Mouse (Mus musculus) heart, postnatal 10 days (tissue): ENCODE results near the gene Il12rb1. TPM values are rescaled to one million over a fixed set of nuclear protein-coding genes. Genes with fewer than 3 reads are reported as not detected.

Experiments
- DNase-seq, 2 experiments: peaks; one replicate each; pipeline ENCODE4 v3.0.0; 2021
- intact Hi-C: fragments of 180-260 bp; cut with DNase I; formaldehyde crosslinking; loops from one replicate; pipeline ENCODE4 v1.15.1; 2025
- total RNA-seq, 2 experiments: library from RNA; stranded (reverse); gene quantifications; 2 replicates each; pipeline ENCODE4 v1.2.3; 2021

The Il12rb1 gene
- total RNA-seq = under 1 TPM in 1 of 2 experiments, not detected in 1; 0.53 TPM

DNA sequence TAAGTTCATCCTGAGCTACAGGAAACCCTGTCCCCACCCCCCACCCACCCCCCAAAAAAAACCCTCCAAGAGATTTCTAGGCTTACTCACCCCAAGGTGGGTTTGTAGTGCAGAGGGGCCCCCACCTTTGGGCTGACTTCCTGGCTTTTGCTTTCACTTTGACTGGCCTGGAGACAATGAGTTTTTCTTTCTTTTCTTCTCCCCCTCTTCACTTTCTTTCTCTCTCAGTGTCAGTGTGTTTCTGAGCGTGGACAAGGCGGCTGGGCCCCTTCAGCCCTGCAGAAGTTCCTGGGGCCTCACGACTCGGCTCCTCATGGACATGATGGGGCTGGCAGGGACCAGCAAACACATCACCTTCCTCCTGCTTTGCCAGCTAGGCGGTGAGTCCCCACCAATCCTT, at the start of gene Il12rb1:
TSS of gene Il12rb1 (plus strand) at position 211 of the 400 bp plus-strand sequence.
- intact Hi-C loops = no loop called here
- DNase-seq = no peak

DNA sequence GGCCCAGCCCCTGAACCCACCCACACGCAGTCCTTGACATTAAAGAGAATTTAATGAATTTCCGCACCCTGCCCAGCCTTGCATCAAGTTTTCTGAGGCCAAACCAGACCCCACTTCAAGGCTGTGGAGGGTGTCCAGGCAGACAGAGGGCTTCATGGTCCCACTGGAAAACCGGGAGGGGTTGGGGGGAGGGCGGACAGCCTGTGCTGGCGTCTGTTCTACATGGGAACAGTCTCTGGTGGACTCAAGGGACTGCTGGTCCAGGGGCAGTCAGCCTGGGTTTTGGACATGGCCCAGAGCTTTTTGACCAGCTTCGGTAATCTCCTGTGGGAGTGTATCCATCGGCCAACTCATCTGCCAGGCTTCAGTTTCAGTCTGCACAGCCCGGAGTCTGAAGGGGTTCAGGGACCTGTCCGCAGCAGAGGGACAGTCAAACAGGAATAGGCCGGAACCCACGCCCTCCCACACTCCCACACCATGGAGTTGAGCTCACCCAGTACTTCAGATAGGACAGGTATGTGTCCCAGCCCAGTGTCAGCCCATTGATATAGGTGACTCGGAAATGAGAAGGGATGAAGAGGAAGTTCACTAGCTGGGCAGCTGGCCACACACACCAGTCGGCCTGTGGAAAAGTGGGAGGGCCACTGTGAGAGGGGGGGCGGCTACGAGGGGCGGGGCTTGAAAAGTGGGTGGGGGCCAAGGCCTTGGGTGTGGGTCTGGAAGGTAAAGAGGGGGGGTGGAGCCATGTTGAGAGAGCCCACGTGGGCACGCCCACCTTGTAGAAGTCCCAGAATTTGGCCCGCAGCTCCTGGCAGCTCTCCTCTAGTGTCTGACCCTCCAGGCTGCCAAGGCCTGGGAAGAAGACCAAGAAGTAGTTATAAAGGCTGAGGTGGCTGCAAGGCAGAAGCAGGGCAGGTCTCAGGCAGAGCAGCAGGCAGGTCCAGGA, 49.4 kb upstream of the Il12rb1 start:
- intact Hi-C loops = no loop called here
- DNase-seq = no peak

DNA sequence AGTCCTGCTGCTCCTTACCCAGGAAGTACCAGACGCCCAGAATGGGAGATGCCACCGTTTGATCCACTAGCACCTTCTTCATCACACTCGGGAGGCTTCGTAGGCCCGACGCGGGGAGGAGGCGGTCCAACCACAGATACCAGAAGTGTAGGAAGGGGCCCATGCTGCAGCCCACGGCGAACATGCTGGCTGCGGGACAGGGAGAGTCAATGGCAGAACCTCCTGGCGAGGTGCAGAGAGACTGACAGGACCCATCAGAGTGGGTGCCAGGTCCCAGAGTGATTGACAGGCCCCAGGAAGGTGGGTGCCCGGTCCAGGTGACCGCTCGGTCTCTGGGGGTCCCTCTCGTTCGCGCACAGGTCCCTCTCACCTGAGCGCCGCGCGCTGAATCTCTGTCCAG, 47.9 kb upstream of the Il12rb1 start:
- intact Hi-C loops = loop anchor here (5.0 kb wide), 1 partner anchor 82 kb away; no protein-coding TSS in a partner anchor

DNA sequence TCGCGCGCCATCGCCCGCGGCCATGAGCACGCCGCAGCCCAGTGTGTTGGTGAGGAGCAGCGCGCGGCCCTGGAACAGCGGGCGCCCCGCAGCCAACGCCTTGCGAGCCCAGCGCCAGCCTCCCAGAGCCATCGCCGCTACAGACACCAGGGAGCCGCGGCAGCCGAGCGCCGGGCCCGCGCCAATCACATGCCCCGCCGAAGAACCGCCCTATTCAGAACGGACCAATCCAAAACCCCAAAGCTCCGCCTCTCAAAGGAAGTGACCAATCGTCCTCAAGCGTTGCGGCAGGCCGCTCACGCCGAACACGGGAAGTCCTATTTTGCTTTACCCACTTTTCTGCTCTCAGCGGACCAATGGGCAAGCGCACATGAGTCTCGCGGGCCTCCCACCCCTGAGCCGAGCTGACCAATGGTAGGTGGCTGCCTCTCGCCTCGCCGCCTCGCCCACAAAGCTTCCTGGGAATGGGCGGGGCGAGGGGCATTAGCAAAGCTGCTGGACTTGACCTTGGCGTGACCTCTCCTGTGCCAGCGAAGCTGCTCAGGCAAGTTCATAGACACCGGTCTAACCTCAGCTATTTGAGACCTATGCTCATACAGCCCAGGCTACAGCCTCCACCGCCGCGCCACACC, 47.4 kb upstream of the Il12rb1 start, which contains the start of gene Mpv17l2:
TSS of gene Mpv17l2 (minus strand) at position 172 of the 632 bp plus-strand sequence.
- intact Hi-C loops = loop anchor here (5.0 kb wide), 1 partner anchor 81 kb away; no protein-coding TSS in a partner anchor
- DNase-seq = peak; percentile 97 to 99

More for the DNA sequence above, 47.9 kb upstream of the Il12rb1 start:
- DNase-seq = no peak

DNA sequence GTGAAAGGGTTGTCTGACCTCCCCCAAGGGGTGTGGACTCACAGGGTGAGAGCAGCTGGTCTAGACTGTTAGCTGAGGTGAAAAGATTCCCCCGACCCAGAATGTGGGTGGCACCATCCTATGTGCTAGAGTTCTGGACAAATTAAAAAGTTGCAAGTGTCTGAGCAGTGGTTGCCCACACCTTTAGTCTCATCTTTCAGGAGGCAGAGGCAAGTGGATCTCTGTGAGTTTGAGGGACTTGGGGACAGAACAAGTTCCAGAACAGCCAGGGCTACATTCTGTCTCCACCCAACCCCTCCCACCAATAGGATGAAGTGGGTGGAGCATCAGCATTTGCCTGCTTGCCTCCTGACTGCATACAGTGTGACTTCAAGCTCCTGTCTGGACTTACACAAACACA, 46.1 kb upstream of the Il12rb1 start:
- intact Hi-C loops = loop anchor here (5.0 kb wide), 1 partner anchor 80 kb away; no protein-coding TSS in a partner anchor
- no peak for DNase-seq

DNA sequence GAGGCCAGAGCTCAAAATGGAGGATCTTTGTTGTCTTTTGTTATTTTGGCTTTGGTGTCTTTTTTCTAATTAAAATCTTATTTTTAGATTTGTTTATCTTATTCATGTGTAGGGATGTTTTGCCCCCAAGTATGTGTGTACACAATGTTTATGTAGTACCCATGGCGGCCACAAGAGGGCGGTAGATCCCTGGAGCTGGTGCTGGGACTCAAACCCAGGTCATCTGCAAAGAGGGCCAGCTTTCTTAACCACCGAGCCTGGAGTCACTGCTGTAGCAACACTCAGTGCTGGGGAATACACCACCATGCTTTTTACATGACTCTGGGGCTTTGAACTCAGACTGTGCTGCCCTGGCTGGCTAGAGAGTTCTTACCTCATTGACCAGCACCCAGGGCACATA, 44.9 kb upstream of the Il12rb1 start:
- peak in 1 of 2 experiments; percentile 67 for DNase-seq
- intact Hi-C loops = loop anchor here (5.0 kb wide), 1 partner anchor 79 kb away; no protein-coding TSS in a partner anchor

DNA sequence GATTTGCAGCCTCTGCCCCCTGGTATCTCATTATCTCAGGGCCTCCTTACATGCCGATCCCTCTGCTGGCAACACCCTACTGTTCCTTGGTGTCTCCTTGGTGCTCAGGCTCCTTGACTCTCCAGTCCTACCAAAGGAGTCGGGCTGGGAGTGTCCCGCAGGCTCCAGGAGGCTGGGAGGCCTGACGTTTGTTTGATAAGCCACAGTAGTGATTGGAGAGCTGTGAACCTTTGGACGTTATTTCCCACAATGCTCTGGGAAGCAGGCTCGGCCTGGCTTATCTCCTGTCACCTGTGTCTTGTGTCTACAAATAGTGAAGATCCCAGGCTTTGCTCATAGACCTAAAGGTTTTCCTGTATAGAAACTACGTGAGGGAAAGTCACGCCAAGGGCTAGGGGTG, 44.2 kb upstream of the Il12rb1 start:
- intact Hi-C loops = loop anchor here (5.0 kb wide), 1 partner anchor 78 kb away; no protein-coding TSS in a partner anchor
- DNase-seq = no peak

DNA sequence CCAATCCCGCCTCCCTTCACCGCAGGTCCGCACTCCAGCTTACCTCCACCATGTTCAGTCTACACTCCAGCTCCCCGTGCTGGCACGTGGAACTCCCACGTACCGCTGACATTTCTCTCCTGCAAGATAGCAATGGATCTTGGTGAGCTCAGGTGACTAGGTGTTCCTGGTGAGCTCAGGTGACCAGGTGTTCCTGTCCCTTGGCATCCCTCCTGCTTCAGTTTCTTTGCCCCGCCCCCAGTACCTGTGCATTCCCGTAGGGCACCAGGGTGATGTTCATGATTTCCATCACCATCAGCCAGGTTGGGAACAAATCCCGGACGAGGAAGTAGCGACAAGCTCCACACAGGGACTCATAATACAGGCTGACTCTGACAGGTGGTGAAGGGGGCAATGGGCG, 43.6 kb upstream of the Il12rb1 start:
- DNase-seq = no peak
- intact Hi-C loops = loop anchor here (5.0 kb wide), 1 partner anchor 78 kb away; no protein-coding TSS in a partner anchor

DNA sequence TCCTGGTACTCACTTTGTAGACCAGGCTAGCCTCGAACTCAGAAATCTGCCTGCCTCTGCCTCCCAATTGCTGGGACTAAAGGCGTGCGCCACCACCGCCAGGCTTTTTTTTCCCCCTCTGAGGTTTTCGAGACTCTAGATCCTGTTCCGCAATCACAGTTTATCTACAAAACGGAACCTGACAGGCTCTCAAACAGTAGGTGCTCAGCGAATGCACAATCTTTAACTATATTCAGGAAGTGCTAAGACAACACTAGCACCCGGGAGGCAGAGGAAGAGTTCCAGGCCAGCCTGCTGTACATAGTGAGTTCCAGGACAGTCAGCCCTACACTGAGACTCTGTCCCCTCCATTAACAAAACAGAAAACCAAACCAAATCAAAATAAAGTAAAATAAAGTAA, 42.9 kb upstream of the Il12rb1 start:
- DNase-seq = no peak
- intact Hi-C loops = no loop called here

DNA sequence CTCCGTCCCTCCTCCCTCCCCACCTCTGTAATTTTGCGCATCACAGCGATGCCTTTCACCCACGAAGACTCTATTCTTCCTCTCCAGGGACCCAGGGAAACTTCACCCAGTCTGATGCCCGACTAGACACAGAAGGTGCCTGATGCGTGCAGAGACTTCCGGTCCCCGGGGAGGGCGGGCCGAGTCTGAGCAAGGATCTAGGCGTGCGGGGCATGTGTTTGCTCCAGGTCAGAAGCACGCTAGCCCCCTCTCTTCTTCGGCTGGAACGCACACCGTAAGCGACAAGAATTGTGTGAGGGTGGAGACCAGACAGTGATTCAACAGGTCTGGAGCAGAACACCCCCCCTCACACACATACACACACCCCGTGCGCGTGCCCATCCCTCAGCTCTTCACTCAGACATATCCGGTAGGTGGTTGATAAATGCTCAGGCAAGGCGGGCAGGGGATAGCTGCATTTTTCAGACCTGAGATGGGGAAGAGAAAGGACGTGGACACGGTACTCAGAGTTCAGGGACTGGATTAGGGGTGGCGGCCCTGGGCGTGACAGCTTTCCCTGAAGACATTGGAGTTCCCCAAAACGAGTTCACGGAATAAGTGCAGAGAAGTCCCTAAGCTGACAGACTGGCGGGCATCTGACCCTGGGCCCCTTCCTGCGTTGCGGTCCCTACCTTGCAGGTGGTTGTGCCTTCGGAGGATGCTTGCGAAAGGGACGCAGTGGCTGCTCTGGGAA, 42.2 kb upstream of the Il12rb1 start:
- peak in 1 of 2 experiments; percentile 62 for DNase-seq
- intact Hi-C loops = no loop called here

DNA sequence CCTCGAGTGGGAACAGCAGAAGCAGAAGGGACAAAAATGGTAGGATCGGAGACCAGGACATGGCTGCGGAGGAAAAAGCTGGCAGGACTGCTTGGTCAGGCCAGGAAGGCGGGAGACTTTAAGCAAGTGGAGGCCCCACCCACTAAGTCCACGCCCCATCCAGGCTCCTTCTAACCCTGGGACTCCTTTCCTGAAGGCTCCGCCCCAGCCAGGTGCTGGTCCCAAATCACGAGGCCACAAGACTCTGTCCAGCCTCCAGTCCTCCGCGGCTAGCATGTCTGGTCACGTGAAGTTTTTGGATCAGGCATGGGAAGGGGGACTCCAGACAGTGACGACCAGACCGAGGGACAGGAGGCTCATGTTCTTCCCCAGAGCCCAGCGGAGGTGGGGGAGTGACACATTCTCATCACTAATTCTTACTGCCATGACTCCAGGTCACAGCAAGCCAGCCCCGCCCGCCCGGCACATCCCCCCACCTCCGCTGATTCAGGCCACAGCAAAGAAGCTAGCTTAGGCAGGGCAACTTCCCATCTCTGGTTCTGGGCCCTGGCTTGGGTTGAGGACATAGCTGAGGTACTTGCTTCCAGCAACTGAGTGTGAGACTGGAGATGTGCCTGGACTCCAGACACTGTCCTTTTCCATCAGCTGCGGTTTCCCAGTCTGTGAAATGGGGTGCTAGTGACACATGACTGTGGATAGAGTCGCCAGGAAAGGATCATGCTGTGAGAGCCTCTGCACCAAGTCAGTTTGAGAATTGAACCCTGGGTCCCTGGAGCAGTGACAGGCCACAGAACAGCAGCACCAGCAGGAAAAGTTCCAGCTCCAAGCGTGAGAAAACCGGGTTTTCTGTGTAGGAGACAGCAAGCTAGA, 41.4 kb upstream of the Il12rb1 start:
- intact Hi-C loops = no loop called here
- peak; percentile 65 to 66 for DNase-seq

DNA sequence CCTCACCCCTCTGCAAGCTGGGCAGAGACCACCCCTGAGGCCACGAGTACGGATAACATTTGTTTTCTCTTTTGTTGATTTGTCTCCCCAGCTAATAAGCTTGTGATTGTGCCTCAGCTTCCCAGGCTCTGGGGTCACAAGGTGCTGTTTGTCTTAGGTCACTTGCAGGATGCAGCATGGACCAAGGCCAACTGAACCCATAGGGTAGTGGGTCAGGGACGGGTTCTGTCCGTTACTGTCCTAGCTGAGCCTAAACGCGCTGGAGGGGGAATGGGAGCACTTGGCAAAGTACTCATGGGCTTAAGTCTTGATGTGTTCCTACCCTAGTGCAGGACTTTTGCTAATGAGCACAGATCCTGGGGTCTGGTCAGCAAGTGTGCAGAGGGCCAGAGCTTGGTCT, 40.7 kb upstream of the Il12rb1 start:
- no peak for DNase-seq
- intact Hi-C loops = no loop called here

DNA sequence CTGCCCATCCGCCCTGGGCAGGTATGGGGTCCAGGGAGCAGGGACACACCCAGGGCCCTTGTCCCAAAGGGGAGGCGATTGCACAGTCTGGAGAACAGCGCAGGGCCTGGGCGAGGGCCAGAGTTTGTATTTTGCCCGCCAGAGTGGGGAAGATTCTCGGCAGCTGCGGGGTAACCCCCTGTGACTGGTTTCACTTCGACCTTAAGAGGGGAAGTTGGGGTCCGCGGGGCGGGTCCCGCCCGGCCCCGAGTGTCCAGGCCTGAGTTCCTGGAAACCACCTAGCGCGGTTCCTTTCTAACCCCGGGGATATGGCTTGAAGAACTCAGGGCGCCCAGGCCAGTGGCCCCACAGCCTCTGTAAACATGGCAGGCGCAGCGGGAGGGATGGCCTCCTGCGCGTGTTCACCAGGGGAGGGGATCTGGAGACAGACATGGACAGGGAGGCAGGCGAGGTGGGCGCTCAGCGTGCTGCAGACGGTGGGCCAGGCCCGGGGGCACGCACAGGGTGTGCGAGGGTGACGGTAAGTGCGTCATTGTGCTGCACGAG, 39.9 kb upstream of the Il12rb1 start:
- intact Hi-C loops = no loop called here
- DNase-seq = no peak

DNA sequence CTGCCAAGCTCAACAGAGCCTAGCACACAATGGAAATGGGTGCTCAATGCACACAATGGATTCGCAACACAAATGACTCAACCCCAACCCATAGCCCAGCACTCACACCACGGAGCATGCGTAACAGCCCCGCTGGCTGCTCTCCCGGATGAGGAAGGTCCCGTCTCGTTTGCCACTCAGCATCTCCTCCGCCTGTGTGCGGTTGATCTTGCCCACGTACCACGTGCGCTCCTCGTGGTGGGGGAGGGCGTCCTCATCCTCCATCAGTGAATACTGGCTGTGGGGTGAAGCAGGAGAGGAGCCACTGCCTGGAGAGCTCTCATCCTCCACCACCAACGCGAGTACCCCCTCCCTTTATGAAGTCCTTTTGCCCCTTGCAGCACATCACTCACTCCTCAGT, 39.3 kb upstream of the Il12rb1 start:
- intact Hi-C loops = loop anchor here (1.0 kb wide), 1 partner anchor 49 kb away; no protein-coding TSS in a partner anchor
- DNase-seq = no peak

DNA sequence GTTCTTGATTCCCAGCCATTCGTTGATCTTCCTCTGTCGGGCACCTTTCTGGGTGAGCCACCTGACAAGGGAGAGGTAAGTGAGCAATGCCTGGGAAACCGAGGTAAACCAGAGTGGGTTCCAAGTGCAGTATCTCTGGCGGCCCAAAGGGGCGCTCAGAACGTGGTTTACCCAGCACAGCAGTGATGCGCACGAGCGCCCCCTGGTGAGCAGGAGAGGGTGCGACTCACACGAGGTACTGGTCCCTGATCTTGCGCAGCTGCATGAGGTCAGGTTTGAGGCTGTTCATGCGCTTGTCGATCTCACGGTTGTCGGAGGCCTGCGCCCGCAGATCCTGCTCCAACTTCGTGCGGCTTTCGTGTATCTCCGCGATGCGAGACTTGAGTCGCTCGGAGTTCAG, 38.9 kb upstream of the Il12rb1 start:
- peak; percentile 95 to 98 for DNase-seq
- intact Hi-C loops = loop anchor here (1.0 kb wide), 1 partner anchor 49 kb away; no protein-coding TSS in a partner anchor

DNA sequence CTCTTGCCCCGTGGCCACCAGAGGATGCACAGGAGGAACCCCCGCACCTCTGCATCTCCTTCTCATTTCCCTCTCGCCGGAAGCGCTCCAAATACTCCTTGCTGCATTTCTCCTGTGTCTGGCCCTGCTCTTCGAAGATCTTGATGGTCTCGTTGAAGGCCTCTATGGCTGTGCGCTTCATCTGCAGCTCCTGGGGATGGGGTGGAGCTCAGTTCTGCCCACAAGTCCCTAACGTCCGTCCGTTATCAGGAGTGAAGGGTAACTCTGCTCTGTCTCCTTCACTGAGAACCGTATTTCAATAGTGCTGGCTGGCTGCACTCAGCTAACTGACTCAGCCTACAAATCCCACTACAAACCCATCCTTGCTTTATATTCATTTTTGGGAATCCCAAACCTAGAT, 38.4 kb upstream of the Il12rb1 start:
- intact Hi-C loops = loop anchor here (1.0 kb wide), 1 partner anchor 50 kb away; no protein-coding TSS in a partner anchor
- no peak for DNase-seq

DNA sequence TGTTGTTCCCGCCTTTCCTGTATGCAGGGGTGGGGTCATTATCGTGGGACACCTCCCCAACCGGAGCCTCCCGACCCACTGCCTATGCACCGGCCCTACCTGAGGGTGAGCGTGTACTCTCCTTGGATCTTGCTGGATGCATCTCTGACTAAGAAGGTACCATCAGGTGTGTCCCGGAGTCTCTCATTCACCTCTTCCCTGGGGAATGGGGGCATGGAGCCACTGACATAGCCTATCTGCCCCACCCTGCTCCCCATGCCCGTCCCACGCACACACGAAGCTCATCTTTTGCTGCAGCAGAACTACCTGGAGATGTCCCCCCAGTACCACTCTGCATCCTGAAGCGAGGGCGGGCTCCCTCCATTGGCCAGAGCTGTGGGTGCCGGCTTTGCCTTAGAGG, 37.5 kb upstream of the Il12rb1 start:
- intact Hi-C loops = no loop called here
- DNase-seq = no peak

DNA sequence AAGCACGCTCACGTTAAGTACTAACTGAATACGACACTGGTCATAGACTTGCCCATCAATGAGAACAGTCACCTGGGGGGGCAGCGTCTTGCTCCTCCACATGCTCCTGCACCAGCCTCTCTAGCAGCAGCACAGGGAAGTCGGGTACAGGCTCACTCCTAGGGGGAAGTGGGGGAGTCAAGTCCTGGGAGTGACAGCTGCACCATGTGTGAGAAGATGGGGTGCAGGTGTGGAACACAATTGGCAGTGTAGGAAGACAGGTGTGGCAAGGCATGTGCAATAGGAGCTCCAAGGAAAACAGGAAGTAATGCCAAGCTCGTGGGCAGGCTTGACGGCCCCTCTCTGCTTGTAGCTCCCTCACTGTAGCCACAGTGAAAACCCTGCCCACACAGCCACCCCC, 37.0 kb upstream of the Il12rb1 start:
- intact Hi-C loops = no loop called here
- DNase-seq = no peak

DNA sequence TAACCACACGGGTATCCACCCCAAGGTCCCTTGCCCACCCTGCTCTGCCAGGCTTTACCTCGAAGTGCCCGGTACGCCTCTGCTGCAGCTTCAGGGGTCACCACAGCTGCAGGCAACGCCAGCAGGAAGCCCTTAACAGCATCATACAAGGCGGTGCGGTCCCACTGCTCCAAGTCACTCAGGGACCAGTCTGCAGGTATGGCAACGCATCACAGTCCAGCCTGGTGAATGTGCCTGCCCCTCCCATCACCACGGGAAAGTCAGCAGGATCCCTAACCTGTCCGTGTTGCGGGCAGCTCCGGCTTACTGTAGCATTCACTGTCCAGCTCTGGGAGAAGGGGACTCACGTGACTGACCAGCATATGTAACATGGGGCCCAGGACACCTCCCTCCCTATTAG, 36.2 kb upstream of the Il12rb1 start:
- intact Hi-C loops = no loop called here
- DNase-seq = no peak
